Mouse (Mus musculus) stomach, embryonic 16.5 days (tissue): ENCODE measurements at regions not wholly inside any gene's neighbourhood (a gene's known extent, or its start where the extent isn't known, plus 50 kb on each side); places are given as distances from the start of the nearest gene placed in this dataset.

Source experiments
- ATAC-seq: fragments of 200-750 bp; cut with Nextera tagmentation; 2 replicates; pipeline ENCODE4 v1.8.0; 2017; ENCODE audit warnings: moderate number of reproducible peaks, moderate TSS enrichment; ENCODE audit not compliant: insufficient read depth, low FRiP score
- H3K27ac ChIP-seq: fragments of 300-500 bp; sonication (generic); 2 replicates; pipeline ENCODE4 v1.5.1; 2014; ENCODE audit warnings: low read length
- H3K27me3 ChIP-seq: fragments of 300-500 bp; sonication (generic); 2 replicates; pipeline ENCODE4 v1.6.1; 2014; ENCODE audit warnings: low read length, control low read depth, mixed read lengths; ENCODE audit not compliant: control insufficient read depth, insufficient read depth
- H3K36me3 ChIP-seq: fragments of 300-500 bp; sonication (generic); 2 replicates; pipeline ENCODE4 v1.6.1; 2014; ENCODE audit warnings: low read length; ENCODE audit not compliant: control insufficient read depth, insufficient read depth
- H3K4me1 ChIP-seq: fragments of 300-500 bp; sonication (generic); 2 replicates; pipeline ENCODE4 v1.6.1; 2014; ENCODE audit warnings: low read length, control low read depth, mixed read lengths; ENCODE audit not compliant: control insufficient read depth, insufficient read depth
- H3K4me2 ChIP-seq: fragments of 300-500 bp; sonication (generic); 2 replicates; pipeline ENCODE4 v1.6.1; 2014; ENCODE audit warnings: low read depth, low read length, mixed read lengths
- H3K4me3 ChIP-seq: fragments of 300-500 bp; sonication (generic); replicated peaks from 2 replicates; pipeline ENCODE4 v1.5.1; 2014; ENCODE audit warnings: mild to moderate bottlenecking, low read length
- H3K9ac ChIP-seq: fragments of 300-500 bp; sonication (generic); 2 replicates; pipeline ENCODE4 v1.6.1; 2014; ENCODE audit warnings: low read length
- H3K9me3 ChIP-seq: fragments of 300-500 bp; sonication (generic); replicated peaks from 2 replicates; pipeline ENCODE4 v1.6.1; 2016; ENCODE audit warnings: low read length, control low read depth; ENCODE audit not compliant: control insufficient read depth
- WGBS: fragments of 180-500 bp; shearing (Covaris S2); extraction: QIAGEN DNeasy Blood & Tissue Kit; methylation state at CpG from one replicate; pipeline ENCODE4 v1.1.7; 2014; 5-methylcytosine and 5-hydroxymethylcytosine counted together

- Histone ChIP-seq H3K36me3 (no peaks in the 10 kb centered on the region), H3K4me1 (no peaks in the 10 kb centered on the region), H3K9me3 (no peaks in the 10 kb centered on the region), H3K27ac (no peak overlapping the region), H3K4me2 (no peak overlapping the region), H3K4me3 (no peak overlapping the region), H3K27me3 (no peaks in the 10 kb centered on the region), H3K9ac (no peak overlapping the region)
- 83% methylated on average over 2 of the region's 2 CpGs for WGBS
- ATAC-seq: no peak
Observed at GRCm38 (mm10) chr6:109019731-109020130, 191.3 kb downstream of the Edem1 start.
